Mouse (Mus musculus) heart, postnatal 0 days (tissue): ENCODE results near the gene Rnf5. TPM values are rescaled to one million over a fixed set of nuclear protein-coding genes. Genes with fewer than 3 reads are reported as not detected.

Experiments
- ATAC-seq: fragments of 200-750 bp; cut with Nextera tagmentation; 2 replicates; pipeline ENCODE4 v1.8.0; 2017; ENCODE audit warnings: low read depth, moderate number of reproducible peaks, moderate library complexity; ENCODE audit not compliant: insufficient read depth
- DNase-seq: peaks from one replicate; pipeline ENCODE4 v3.0.0-alpha.2; 2016; ENCODE audit warnings: low spot score
- H3K27ac ChIP-seq: fragments of 300-500 bp; sonication (generic); 2 replicates; pipeline ENCODE4 v1.5.1; 2014; ENCODE audit warnings: low read depth, mild to moderate bottlenecking
- H3K27me3 ChIP-seq: fragments of 300-500 bp; sonication (generic); 2 replicates; pipeline ENCODE4 v1.6.1; 2014; ENCODE audit warnings: low read length, mixed read lengths; ENCODE audit not compliant: control insufficient read depth, insufficient read depth
- H3K36me3 ChIP-seq: fragments of 300-500 bp; sonication (generic); replicated peaks from 2 replicates; pipeline ENCODE4 v1.6.1; 2014; ENCODE audit warnings: low read length, mixed read lengths; ENCODE audit not compliant: control insufficient read depth, insufficient read depth
- H3K4me1 ChIP-seq: fragments of 300-500 bp; sonication (generic); 2 replicates; pipeline ENCODE4 v1.6.1; 2014; ENCODE audit warnings: antibody characterized with exemption; ENCODE audit not compliant: control insufficient read depth, insufficient read depth
- H3K4me2 ChIP-seq: fragments of 300-500 bp; sonication (generic); 2 replicates; pipeline ENCODE4 v1.6.1; 2014; ENCODE audit warnings: low read depth, mild to moderate bottlenecking, low read length, moderate library complexity
- H3K4me3 ChIP-seq: fragments of 300-500 bp; sonication (generic); 2 replicates; pipeline ENCODE4 v1.5.1; 2014; ENCODE audit warnings: low read depth, low read length
- H3K9ac ChIP-seq: fragments of 300-500 bp; sonication (generic); replicated peaks from 2 replicates; pipeline ENCODE4 v1.6.1; 2014; ENCODE audit warnings: low read depth, low read length, mixed read lengths
- H3K9me3 ChIP-seq: fragments of 300-500 bp; sonication (generic); replicated peaks from 2 replicates; pipeline ENCODE4 v1.6.1; 2016; ENCODE audit warnings: low read length; ENCODE audit not compliant: control insufficient read depth
- CTCF ChIP-seq: IDR thresholded peaks from 2 replicates; pipeline ENCODE4 v1.5.1; 2016; ENCODE audit warnings: antibody characterized with exemption, control low read depth, low read depth
- EP300 ChIP-seq: IDR thresholded peaks from 2 replicates; pipeline ENCODE4 v1.6.1; 2016; ENCODE audit warnings: antibody characterized with exemption, low read depth
- WGBS: fragments of 180-500 bp; shearing (Covaris S2); extraction: QIAGEN DNeasy Blood & Tissue Kit; methylation state at CpG from one replicate; pipeline ENCODE4 v1.1.7; 2014; 5-methylcytosine and 5-hydroxymethylcytosine counted together
- polyA plus RNA-seq: library from polyadenylated mRNA; unstranded; fragments of >200 nt; fragmentation: Nextera tagmentation; extraction: Ambion mirVana; gene quantifications from 2 replicates; pipeline ENCODE4 v1.2.1, GENCODE M21; 2015
- total RNA-seq: library from RNA; depleted of rRNA; stranded (reverse); fragments of >200 nt; gene quantifications from 2 replicates; pipeline ENCODE4 v1.2.3, GENCODE M21; 2014; ENCODE audit warnings: low replicate concordance

Rnf5 gene
- total and polyA plus RNA-seq, 2 experiments from 2014 or later: 42.5 to 79.9 TPM

DNA sequence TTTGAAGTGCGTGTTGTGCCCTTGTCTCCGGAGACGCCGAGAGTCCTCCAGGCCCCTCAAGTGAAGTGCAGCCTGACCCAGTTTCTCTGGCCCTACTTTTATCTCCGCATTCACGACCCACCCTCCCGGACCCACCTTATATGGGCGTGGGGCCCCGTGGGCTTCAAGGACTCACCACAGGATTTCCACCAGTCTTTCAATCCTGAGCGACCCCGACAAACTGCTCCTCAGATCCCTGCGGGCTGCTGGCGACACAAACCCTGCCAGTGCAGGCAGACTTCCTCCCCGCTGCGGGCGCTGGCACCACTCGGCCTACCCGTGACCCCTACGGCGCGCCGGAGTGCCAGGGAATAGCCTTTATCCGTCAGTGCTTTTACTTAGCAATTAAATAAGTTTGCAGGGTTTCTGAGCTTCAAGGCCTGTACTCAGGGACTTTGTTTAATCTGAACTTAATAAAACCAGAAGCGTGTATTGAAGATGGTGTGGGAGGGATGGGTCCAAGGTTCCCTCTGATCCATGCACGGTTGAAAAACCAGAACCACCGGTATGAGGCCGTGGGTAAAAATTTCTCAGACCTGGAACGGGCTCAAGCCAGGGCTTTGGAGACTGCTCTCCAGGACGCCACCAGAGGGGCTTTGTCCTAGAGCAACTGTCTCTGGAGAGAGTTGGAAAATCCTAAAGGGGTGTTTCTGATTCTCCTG, 24.6 kb upstream of the Rnf5 start, which contains the start of gene Ppt2:
TSS of gene Ppt2 (minus strand) at position 568 of the 701 bp plus-strand sequence.
- no peak for TF ChIP-seq EP300
- TF ChIP-seq CTCF: no peak
- peak within 1 kb of the TSS; percentile 85 for H3K4me2 ChIP-seq
- H3K36me3 ChIP-seq: peaks cover 20% of the 10 kb centered on the region
- H3K4me3 ChIP-seq: peak within 1 kb of the TSS; percentile 69
- H3K9me3 ChIP-seq: no peaks in the 10 kb centered on the region
- peaks cover 41% of the 10 kb centered on the region for H3K27me3 ChIP-seq
- DNase-seq (no peak), ATAC-seq (peak; percentile 22; the same call in 1 of the 2 replicates)
- peaks cover 16% of the 10 kb centered on the region for H3K4me1 ChIP-seq
- peak within 1 kb of the TSS; percentile 96 for H3K27ac ChIP-seq
- H3K9ac ChIP-seq: peak within 1 kb of the TSS; percentile 59
- WGBS: 4% methylated on average over 29 of the region's 29 CpGs

DNA sequence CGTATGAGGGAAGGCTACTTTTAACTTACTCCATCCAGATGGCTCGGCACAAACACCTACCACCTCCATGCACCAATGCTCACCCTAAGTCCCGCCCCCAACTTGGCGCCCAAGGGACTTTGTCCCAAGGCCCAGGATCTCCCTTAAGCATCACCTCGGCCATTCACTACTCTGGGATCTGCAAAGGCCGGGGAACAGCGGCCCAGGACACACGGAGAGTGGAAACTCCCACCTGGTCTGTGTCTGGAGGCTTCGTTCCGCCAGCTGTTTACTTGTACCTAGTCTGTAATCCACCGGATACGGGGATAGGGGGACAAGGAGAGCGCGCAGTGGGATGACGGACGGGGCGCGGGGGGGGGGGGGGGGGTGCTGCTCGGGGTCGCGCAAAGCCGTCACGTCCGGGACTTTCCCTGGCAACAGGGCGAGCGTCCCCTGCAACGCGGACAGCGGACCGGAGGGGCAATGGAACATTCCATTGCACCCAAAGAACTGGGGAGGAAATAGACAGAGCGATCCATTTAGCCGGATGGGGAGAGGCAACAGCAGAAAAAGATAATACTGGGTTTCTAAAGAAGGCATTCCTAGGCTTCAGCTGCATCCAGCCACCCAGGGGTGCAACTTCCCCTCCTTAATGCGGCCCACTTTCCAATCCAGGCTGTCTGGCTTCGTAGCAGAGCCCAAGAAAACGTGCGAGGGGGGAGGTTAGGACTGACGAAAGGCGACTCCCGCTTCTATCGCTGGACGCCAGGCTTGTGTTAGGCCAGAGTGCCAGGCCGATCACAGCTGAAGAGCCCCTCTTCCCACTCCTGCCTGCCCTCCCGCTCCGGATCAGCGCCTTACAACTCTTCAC, 23.8 kb upstream of the Rnf5 start:
- Histone ChIP-seq H3K4me2 (peak overlapping the region; percentile 85), H3K27me3 (peaks cover 34% of the 10 kb centered on the region), H3K9ac (peak overlapping the region; percentile 59), H3K27ac (peak overlapping the region; percentile 96), H3K4me3 (peak overlapping the region; percentile 69), H3K9me3 (no peaks in the 10 kb centered on the region), H3K4me1 (peaks cover 16% of the 10 kb centered on the region), H3K36me3 (peaks cover 28% of the 10 kb centered on the region)
- under 1% methylated on average over 44 of the region's 45 CpGs for WGBS
- DNase-seq (peak; percentile 95), ATAC-seq (peak; percentile 87)
- no peak for TF ChIP-seq CTCF
- 0 out of 2 replicates have a peak, but pooled peaks have one; percentile 57 for TF ChIP-seq EP300

DNA sequence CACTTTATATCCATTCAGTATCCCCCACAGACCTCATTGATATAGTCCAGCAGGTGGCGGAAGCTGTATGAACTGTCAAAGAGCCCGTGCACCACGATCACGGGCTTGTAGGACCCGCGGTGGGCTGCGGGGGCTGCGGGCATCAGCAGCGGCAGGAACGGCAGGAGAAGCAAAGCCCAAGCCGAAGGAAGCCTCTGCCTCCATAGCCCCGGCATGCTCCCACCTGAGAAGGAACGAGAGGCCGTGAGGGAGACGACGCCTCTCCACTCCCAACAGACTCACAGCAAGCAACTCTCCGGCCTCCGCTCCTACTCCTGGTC, 23.2 kb upstream of the Rnf5 start:
- TF ChIP-seq EP300 (no peak), CTCF (peak; percentile 63)
- H3K27me3 ChIP-seq: peaks cover 28% of the 10 kb centered on the region
- peaks cover 16% of the 10 kb centered on the region for H3K4me1 ChIP-seq
- peak overlapping the region; percentile 96 for H3K27ac ChIP-seq
- peak overlapping the region; percentile 69 for H3K4me3 ChIP-seq
- H3K9ac ChIP-seq: peak overlapping the region; percentile 59
- WGBS: under 1% methylated on average over 18 of the region's 18 CpGs
- peak overlapping the region; percentile 85 for H3K4me2 ChIP-seq
- H3K36me3 ChIP-seq: peaks cover 34% of the 10 kb centered on the region
- H3K9me3 ChIP-seq: no peaks in the 10 kb centered on the region
- DNase-seq: peak; percentile 57
- no peak for ATAC-seq

DNA sequence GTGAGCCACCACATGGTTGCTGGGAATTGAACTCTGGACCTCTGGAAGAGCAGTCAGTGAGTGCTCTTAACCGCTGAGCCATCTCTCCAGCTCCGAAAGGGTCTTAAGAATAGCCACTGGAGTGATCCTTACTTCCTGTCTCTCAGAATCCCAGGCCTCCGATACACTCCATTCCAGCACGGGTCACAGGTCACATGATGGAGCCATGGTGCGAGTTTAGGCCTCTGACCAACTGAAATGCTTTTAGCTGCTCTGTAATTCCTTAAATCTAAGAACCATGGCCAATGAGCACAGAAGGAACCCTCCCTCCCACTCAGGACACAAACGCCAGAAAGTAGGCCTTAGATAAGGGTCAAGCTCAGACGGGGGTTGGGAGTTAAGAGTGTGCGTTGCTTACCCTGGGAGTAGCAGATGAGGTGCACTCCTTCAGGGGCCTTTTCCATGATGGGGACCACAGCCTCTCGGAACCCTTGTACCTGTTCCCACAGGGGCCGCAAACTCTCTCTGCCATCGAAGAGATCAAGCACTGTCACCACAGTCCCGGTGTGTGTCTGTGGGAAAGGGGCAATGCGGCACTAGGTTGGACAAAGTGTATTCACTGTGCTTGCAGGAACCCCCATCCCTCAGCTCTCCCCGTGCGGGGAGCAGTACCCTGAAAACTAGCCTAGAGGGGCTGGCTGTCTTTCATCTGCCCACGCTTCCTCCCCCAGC, 22.7 kb upstream of the Rnf5 start:
- DNase-seq (no peak), ATAC-seq (no peak)
- 48% methylated on average over 16 of the region's 16 CpGs for WGBS
- Histone ChIP-seq H3K9ac (peak overlapping the region; percentile 59), H3K4me2 (peak overlapping the region; percentile 85), H3K4me1 (peaks cover 16% of the 10 kb centered on the region), H3K9me3 (no peaks in the 10 kb centered on the region), H3K27ac (peak overlapping the region; percentile 96), H3K4me3 (peak overlapping the region; percentile 69), H3K27me3 (peaks cover 23% of the 10 kb centered on the region), H3K36me3 (peaks cover 38% of the 10 kb centered on the region)
- TF ChIP-seq EP300 (no peak), CTCF (no peak)

DNA sequence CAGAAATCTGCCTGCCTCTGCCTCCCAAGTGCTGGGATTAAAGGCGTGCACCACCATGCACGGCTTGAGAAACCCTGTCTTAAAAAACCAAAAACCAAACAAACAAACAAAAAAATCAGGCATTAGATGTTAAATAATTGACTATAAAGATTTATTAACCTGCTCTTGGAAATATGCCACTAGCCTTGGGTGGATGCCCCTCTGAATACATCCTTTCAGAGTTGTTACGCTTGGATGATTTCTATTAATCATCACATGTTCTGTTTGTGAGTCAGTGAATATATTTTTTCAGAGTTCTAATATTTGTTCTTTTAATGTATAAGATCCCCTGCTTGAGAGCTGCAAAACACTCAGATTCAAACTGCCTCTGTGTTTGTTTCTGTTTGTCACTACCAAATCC, 21.5 kb upstream of the Rnf5 start:
- no peak overlapping the region for H3K4me3 ChIP-seq
- H3K36me3 ChIP-seq: peaks cover 47% of the 10 kb centered on the region
- TF ChIP-seq EP300: no peak
- TF ChIP-seq CTCF: no peak
- no peak for DNase-seq
- H3K4me2 ChIP-seq: no peak overlapping the region
- no peak for ATAC-seq
- WGBS: 96% methylated on average over 3 of the region's 3 CpGs
- no peak overlapping the region for H3K9ac ChIP-seq
- H3K27ac ChIP-seq: no peak overlapping the region
- H3K9me3 ChIP-seq: no peaks in the 10 kb centered on the region
- peaks cover 11% of the 10 kb centered on the region for H3K27me3 ChIP-seq
- peaks cover 16% of the 10 kb centered on the region for H3K4me1 ChIP-seq
